Mouse (Mus musculus) midbrain, embryonic 15.5 days (tissue): Measurements from ENCODE around the gene Zdhhc23. TPM values are rescaled to one million over a fixed set of nuclear protein-coding genes. Genes with fewer than 3 reads are reported as not detected.

Experiments used
- ATAC-seq: fragments of 200-750 bp; cut with Nextera tagmentation; replicated peaks from 2 replicates; pipeline ENCODE4 v1.8.0; 2017; ENCODE audit warnings: moderate TSS enrichment
- H3K27ac ChIP-seq: fragments of 300-500 bp; sonication (generic); 2 replicates; pipeline ENCODE4 v1.5.1; 2015; ENCODE audit warnings: mild to moderate bottlenecking, inconsistent platforms
- H3K27me3 ChIP-seq: fragments of 300-500 bp; sonication (generic); replicated peaks from 2 replicates; pipeline ENCODE4 v1.6.1; 2015; ENCODE audit warnings: inconsistent platforms
- H3K36me3 ChIP-seq: fragments of 300-500 bp; sonication (generic); replicated peaks from 2 replicates; pipeline ENCODE4 v1.6.1; 2015; ENCODE audit warnings: inconsistent platforms
- H3K4me1 ChIP-seq: fragments of 300-500 bp; sonication (generic); 2 replicates; pipeline ENCODE4 v1.6.1; 2015; ENCODE audit warnings: inconsistent platforms
- H3K4me2 ChIP-seq: fragments of 300-500 bp; sonication (generic); 2 replicates; pipeline ENCODE4 v1.6.1; 2015; ENCODE audit warnings: inconsistent platforms, mild to moderate bottlenecking, moderate library complexity
- H3K4me3 ChIP-seq: fragments of 300-500 bp; sonication (generic); 2 replicates; pipeline ENCODE4 v1.5.1; 2015; ENCODE audit warnings: mild to moderate bottlenecking, inconsistent platforms
- H3K9ac ChIP-seq: fragments of 300-500 bp; sonication (generic); 2 replicates; pipeline ENCODE4 v1.6.1; 2015; ENCODE audit warnings: mild to moderate bottlenecking, inconsistent platforms
- H3K9me3 ChIP-seq: fragments of 300-500 bp; sonication (generic); 2 replicates; pipeline ENCODE4 v1.6.1; 2016; ENCODE audit warnings: inconsistent platforms
- WGBS: fragments of 180-500 bp; shearing (Covaris S2); methylation state at CpG from one replicate; pipeline ENCODE4 v1.1.7; 2015; ENCODE audit warnings: mixed read lengths; 5-methylcytosine and 5-hydroxymethylcytosine counted together
- polyA plus RNA-seq: library from polyadenylated mRNA; unstranded; fragments of >200 nt; fragmentation: Nextera tagmentation; extraction: Ambion mirVana; gene quantifications from 2 replicates; pipeline ENCODE4 v1.2.1, GENCODE M21; 2015

Gene Zdhhc23
- 3.3 and 3.7 TPM in 2 replicates for polyA plus RNA-seq

DNA sequence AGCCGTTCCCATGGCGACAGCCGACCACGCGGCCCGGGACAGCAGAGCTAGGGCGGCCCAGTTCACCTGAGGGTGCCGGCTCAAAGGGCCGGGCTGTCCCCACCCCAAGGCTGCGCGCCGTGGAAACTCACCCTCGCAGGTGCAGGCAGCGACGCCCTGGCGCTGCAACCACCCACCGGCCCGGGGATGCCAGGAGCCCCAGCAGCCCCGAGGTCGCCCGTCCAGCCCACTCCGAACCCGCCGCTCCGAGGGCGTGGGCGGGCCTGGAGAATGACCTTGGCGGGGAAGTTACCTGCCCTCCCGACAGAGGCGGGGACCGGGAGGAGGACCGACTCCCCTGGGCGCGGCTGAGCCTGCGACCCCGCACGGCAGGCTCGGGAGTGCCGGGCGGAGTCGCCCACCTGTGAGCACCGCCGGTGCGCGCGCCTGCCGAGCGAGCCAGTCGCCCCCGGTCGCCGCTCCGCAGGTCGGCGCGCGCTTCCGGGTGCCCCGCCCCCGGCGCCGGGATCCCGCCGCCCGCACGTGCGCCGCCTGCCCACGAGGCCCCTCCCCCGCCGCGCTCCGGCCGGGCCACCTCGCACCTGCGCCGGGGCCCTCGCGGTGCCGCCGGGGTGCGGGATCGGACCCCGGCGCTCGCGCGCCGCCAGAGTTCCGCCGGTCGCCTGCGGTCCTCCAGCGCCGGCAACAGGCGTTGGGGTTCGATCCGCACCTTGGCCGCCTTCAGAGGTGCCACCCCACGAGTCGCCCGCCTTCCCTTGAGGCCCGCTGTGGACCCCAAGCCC, at the start of gene Zdhhc23:
TSS of gene Zdhhc23 (minus strand) at position 464 of the 782 bp plus-strand sequence.
- no peak within 1 kb of the TSS for H3K27ac ChIP-seq

GRCm38 (mm10) chr16:44029273-44029672, 49.7 kb upstream of the Zdhhc23 start:
- Histone ChIP-seq H3K27ac (no peak overlapping the region), H3K4me2 (no peak overlapping the region), H3K27me3 (no peaks in the 10 kb centered on the region), H3K4me1 (no peaks in the 10 kb centered on the region), H3K36me3 (no peaks in the 10 kb centered on the region), H3K4me3 (no peak overlapping the region), H3K9me3 (no peaks in the 10 kb centered on the region), H3K9ac (no peak overlapping the region)
- no peak for ATAC-seq
- 69% methylated on average over 2 of the region's 2 CpGs for WGBS

More for the DNA sequence above, at the start of gene Zdhhc23:
- Histone ChIP-seq H3K4me1 (peaks cover 18% of the 10 kb centered on the region), H3K9ac (peak within 1 kb of the TSS; percentile 63), H3K36me3 (no peaks in the 10 kb centered on the region), H3K9me3 (no peaks in the 10 kb centered on the region), H3K4me3 (peak within 1 kb of the TSS; percentile 92), H3K4me2 (peak within 1 kb of the TSS; percentile 99), H3K27me3 (0 out of 2 replicates have a peak, but pooled peaks cover 5% of the 10 kb centered on the region)
- under 1% methylated on average over 93 of the region's 103 CpGs for WGBS
- ATAC-seq = peak; percentile 87

DNA sequence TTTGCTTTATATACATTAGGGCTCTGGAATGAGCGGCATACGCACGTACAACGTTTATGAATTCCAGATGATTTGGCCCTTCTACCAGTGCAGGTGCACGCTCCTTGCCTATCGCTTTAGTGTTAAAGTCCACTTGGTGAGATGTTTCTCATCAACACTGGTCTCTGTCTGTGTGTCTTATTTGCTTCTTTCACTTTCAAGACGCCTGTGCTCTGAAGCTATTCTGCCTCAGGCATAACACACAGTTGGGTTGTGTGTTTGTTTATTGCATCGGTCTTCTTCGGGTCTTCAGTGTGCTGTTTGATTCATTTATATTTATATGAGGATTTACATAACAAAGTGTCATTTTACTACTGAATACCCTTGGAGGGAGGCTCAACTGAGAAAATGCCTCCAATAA, 47.2 kb upstream of the Zdhhc23 start:
- Histone ChIP-seq H3K4me1 (no peaks in the 10 kb centered on the region), H3K4me3 (no peak overlapping the region), H3K9ac (no peak overlapping the region), H3K9me3 (no peaks in the 10 kb centered on the region), H3K27me3 (no peaks in the 10 kb centered on the region), H3K4me2 (no peak overlapping the region), H3K27ac (no peak overlapping the region), H3K36me3 (no peaks in the 10 kb centered on the region)
- no peak for ATAC-seq
- 86% methylated on average over 9 of the region's 9 CpGs for WGBS

DNA sequence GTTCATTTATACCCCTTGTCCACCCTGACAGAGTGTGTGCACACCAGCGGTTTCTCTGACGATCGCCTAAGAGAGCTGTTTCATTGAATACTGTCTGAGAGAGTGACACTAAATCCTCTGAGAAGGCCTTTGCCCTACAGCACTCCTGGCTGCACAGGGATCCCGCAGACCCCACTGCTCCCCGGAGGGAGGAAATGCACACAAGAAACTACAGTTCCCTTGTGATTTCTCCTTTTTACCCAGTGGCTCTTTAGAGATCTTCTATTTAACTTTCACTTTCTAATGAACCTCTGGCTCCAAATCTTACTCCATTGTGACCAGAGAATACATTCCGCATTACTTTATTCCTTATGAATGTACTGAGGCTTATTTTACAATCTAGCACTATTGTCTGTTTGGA, 46.6 kb upstream of the Zdhhc23 start:
- Histone ChIP-seq H3K9ac (no peak overlapping the region), H3K27ac (no peak overlapping the region), H3K27me3 (no peaks in the 10 kb centered on the region), H3K4me2 (no peak overlapping the region), H3K36me3 (no peaks in the 10 kb centered on the region), H3K4me3 (no peak overlapping the region), H3K9me3 (no peaks in the 10 kb centered on the region), H3K4me1 (no peaks in the 10 kb centered on the region)
- 62% methylated on average over 6 of the region's 6 CpGs for WGBS
- ATAC-seq = no peak

DNA sequence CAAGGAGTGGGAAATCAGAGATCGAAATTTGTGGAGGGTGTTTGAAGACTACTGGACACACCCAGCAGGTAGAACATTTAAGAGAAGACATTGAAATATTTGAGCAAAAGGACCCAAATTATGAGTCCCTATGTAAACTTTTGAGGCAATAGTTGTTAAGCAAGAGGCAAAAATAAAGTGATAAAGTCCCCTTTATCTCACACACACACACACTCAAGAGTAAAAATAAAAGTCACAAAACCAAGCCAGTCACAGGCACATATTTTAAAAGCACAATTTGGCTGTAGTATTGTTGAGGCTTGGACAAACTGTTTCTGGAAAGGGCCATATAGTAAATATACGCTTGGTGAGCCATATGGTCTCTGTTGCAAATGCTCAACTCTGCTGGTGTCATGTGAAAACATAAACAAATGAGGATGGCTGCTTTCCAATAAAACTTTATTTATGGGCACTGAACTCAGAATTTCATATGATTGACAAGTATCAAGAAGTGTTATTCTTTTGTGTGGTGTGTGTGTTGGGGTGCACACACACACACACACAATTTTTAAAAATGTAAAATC, 39.5 kb upstream of the Zdhhc23 start:
- ATAC-seq = no peak
- Histone ChIP-seq H3K36me3 (no peaks in the 10 kb centered on the region), H3K4me1 (no peaks in the 10 kb centered on the region), H3K27ac (no peak overlapping the region), H3K4me3 (no peak overlapping the region), H3K9ac (no peak overlapping the region), H3K9me3 (no peaks in the 10 kb centered on the region), H3K4me2 (no peak overlapping the region), H3K27me3 (no peaks in the 10 kb centered on the region)
- WGBS = 82% methylated on average over 2 of the region's 2 CpGs

DNA sequence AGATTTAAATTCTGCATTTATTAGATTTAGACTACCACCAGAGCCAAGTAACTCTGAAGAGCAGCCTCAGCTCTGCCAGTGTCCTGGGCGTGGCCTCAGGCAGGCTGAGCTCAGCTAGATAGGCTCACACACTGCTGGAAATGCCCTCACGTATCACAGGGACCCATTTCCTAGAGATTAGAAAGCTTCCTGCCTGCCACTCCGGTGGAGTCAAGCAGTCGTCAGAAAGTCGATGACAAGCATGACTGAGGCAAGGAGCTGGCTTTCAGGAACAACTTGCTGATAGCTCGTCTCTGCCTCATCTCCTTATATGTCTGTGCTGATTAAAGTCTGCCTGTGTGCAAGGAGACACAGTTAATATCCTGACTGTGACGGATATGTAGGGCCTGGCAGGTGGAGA, 38.8 kb upstream of the Zdhhc23 start:
- no peak for ATAC-seq
- Histone ChIP-seq H3K27me3 (no peaks in the 10 kb centered on the region), H3K36me3 (no peaks in the 10 kb centered on the region), H3K4me1 (no peaks in the 10 kb centered on the region), H3K4me2 (no peak overlapping the region), H3K27ac (no peak overlapping the region), H3K9me3 (no peaks in the 10 kb centered on the region), H3K9ac (no peak overlapping the region), H3K4me3 (no peak overlapping the region)
- WGBS = 62% methylated on average over 7 of the region's 7 CpGs

- no peak overlapping the region for H3K9ac ChIP-seq
- WGBS = 85% methylated on average over 4 of the region's 4 CpGs
- ATAC-seq = no peak
- no peak overlapping the region for H3K4me3 ChIP-seq
- no peak overlapping the region for H3K27ac ChIP-seq
- no peaks in the 10 kb centered on the region for H3K27me3 ChIP-seq
- no peaks in the 10 kb centered on the region for H3K9me3 ChIP-seq
- no peaks in the 10 kb centered on the region for H3K4me1 ChIP-seq
- H3K36me3 ChIP-seq = no peaks in the 10 kb centered on the region
- H3K4me2 ChIP-seq = no peak overlapping the region
These were observed 38.1 kb upstream of the Zdhhc23 start for GRCm38 (mm10) chr16:44017707-44018106.

DNA sequence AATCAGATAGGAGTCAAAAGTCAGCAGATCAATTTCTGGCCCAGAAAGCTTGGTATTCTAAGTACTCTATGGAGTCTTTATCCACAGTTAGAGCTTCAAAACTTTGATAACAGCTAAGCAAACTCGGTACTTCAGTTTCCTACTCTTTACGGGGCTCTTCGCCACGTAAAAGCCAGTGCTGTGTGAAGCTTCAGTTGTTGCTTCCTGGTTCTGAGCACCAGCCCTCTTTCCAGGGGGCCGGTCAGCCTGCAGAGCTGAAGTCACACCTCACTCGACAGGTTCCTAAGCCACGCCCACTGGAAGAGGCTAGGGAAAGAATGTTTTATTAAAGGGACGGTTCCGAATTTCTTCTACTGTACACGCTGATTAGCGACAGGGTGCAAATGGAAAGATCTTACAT, 36.6 kb upstream of the Zdhhc23 start:
- ATAC-seq = no peak
- WGBS = 27% methylated on average over 11 of the region's 11 CpGs
- H3K9ac ChIP-seq = no peak overlapping the region
- no peaks in the 10 kb centered on the region for H3K4me1 ChIP-seq
- no peak overlapping the region for H3K4me2 ChIP-seq
- H3K4me3 ChIP-seq = no peak overlapping the region
- H3K27ac ChIP-seq = no peak overlapping the region
- H3K27me3 ChIP-seq = no peaks in the 10 kb centered on the region
- H3K36me3 ChIP-seq = no peaks in the 10 kb centered on the region
- H3K9me3 ChIP-seq = no peaks in the 10 kb centered on the region

GRCm38 (mm10) chr16:44015416-44016158, 36.0 kb upstream of the Zdhhc23 start:
- 76% methylated on average over 16 of the region's 16 CpGs for WGBS
- Histone ChIP-seq H3K9ac (no peak overlapping the region), H3K27me3 (no peaks in the 10 kb centered on the region), H3K4me3 (no peak overlapping the region), H3K36me3 (no peaks in the 10 kb centered on the region), H3K4me1 (no peaks in the 10 kb centered on the region), H3K9me3 (no peaks in the 10 kb centered on the region), H3K4me2 (no peak overlapping the region), H3K27ac (no peak overlapping the region)
- no peak for ATAC-seq

DNA sequence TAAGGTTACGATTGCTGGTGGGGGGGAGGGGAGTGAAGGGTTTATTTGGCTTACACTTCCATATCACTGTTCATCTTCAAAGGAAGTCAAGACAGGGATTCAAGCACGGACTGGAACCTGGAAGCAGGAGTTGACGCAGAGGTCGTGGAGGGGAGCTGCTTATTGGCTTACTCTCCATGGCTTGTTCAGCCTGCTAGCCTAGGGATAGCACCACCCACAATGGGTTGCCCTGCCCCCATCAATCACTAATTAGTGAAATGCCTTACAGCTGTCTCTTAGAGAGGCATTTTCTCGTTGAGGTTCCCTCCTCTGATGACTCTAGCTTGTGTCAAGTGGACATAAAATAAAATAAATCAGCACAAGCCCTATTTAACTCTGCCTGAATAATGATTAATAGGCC, 31.4 kb upstream of the Zdhhc23 start:
- no peak overlapping the region for H3K4me2 ChIP-seq
- H3K9ac ChIP-seq = no peak overlapping the region
- no peaks in the 10 kb centered on the region for H3K4me1 ChIP-seq
- H3K9me3 ChIP-seq = no peaks in the 10 kb centered on the region
- no peak overlapping the region for H3K27ac ChIP-seq
- no peak overlapping the region for H3K4me3 ChIP-seq
- H3K36me3 ChIP-seq = no peaks in the 10 kb centered on the region
- ATAC-seq = no peak
- no peaks in the 10 kb centered on the region for H3K27me3 ChIP-seq
- WGBS = 79% methylated on average over 5 of the region's 5 CpGs

- H3K36me3 ChIP-seq = no peaks in the 10 kb centered on the region
- no peaks in the 10 kb centered on the region for H3K4me1 ChIP-seq
- no peak for ATAC-seq
- no peak overlapping the region for H3K9ac ChIP-seq
- H3K4me3 ChIP-seq = no peak overlapping the region
- WGBS = 72% methylated on average over 5 of the region's 5 CpGs
- no peak overlapping the region for H3K27ac ChIP-seq
- no peak overlapping the region for H3K4me2 ChIP-seq
- H3K9me3 ChIP-seq = no peaks in the 10 kb centered on the region
- no peaks in the 10 kb centered on the region for H3K27me3 ChIP-seq
These were observed 22.5 kb upstream of the Zdhhc23 start for GRCm38 (mm10) chr16:44002086-44002485.

DNA sequence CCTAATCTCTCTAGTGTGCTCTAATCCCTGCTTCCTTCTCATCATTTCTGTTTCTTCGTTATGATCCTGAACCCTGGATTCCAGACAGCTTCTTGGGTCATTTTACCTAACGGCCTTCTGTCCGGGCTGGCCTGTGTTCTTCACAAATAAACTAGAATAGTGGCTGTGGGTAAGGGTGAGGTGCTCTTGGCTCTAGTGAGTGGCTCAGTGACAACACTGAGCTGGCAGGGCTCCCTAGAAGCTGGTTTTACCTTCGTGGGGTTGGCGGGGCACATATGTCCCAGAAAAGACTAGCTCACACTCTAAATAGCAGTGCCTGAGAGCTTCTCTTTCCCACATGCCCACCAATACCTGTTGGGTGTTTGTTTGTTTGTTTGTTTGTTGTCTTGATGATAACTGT, 19.9 kb upstream of the Zdhhc23 start:
- Histone ChIP-seq H3K9ac (no peak overlapping the region), H3K4me2 (no peak overlapping the region), H3K27me3 (no peaks in the 10 kb centered on the region), H3K36me3 (no peaks in the 10 kb centered on the region), H3K4me3 (no peak overlapping the region), H3K27ac (no peak overlapping the region), H3K4me1 (no peaks in the 10 kb centered on the region), H3K9me3 (no peaks in the 10 kb centered on the region)
- 79% methylated on average over 5 of the region's 5 CpGs for WGBS
- no peak for ATAC-seq
